Mouse (Mus musculus) ES-Bruce4 (cell line): ENCODE results near the gene Racgap1. TPM values are rescaled to one million over a fixed set of nuclear protein-coding genes. Genes with fewer than 3 reads are reported as not detected.

Experiments
- H3K27ac ChIP-seq: 2 replicates; pipeline ENCODE4 v1.5.1; 2012; ENCODE audit warnings: low read length, inconsistent platforms; ENCODE audit not compliant: insufficient read depth
- H3K27me3 ChIP-seq: 2 replicates; pipeline ENCODE4 v1.6.1; 2012; ENCODE audit warnings: mild to moderate bottlenecking, low read length, inconsistent platforms; ENCODE audit not compliant: control insufficient read depth, poor library complexity, insufficient read depth, severe bottlenecking
- H3K36me3 ChIP-seq: 2 replicates; pipeline ENCODE4 v1.6.1; 2012; ENCODE audit warnings: inconsistent platforms, mild to moderate bottlenecking, low read length, moderate library complexity; ENCODE audit not compliant: control insufficient read depth, poor library complexity, insufficient read depth, severe bottlenecking
- H3K4me1 ChIP-seq: one replicate; pipeline ENCODE4 v1.8.1; 2011; ENCODE audit warnings: low read length; ENCODE audit not compliant: control insufficient read depth, insufficient read depth
- H3K4me3 ChIP-seq: 2 replicates; pipeline ENCODE4 v1.5.1; 2011; ENCODE audit warnings: low read depth, mild to moderate bottlenecking, low read length
- H3K9ac ChIP-seq: 2 replicates; pipeline ENCODE4 v1.6.1; 2012; ENCODE audit warnings: low read depth, mild to moderate bottlenecking, inconsistent platforms; ENCODE audit not compliant: poor library complexity, severe bottlenecking
- H3K9me3 ChIP-seq: replicated peaks from 2 replicates; pipeline ENCODE4 v1.6.1; 2012; ENCODE audit warnings: mild to moderate bottlenecking, low read length, inconsistent platforms; ENCODE audit not compliant: control insufficient read depth, poor library complexity, insufficient read depth, severe bottlenecking
- CTCF ChIP-seq: IDR thresholded peaks from one replicate; pipeline ENCODE4 v1.8.1; 2011; ENCODE audit warnings: low read depth, low read length
- EP300 ChIP-seq: IDR thresholded peaks from 2 replicates; pipeline ENCODE4 v1.6.1; 2011; ENCODE audit warnings: low read depth, low read length; ENCODE audit not compliant: insufficient read depth
- POLR2A ChIP-seq: IDR thresholded peaks from one replicate; pipeline ENCODE4 v1.8.1; 2011; ENCODE audit warnings: low read length; ENCODE audit not compliant: insufficient read depth
- polyA plus RNA-seq: library from polyadenylated mRNA; stranded (reverse); fragments of >200 nt; gene quantifications from 2 replicates; pipeline ENCODE4 v1.2.4, GENCODE M21; 2011; ENCODE audit warnings: low read depth; ENCODE audit not compliant: missing spikeins, insufficient read depth, insufficient read length

The Racgap1 gene
- polyA plus RNA-seq, 1 experiment: 122 TPM

GRCm38 (mm10) chr15:99661121-99661830 lies 9.8 kb upstream of the Racgap1 start:
- peaks cover 7% of the 10 kb centered on the region for H3K4me1 ChIP-seq
- TF ChIP-seq EP300: no peak
- TF ChIP-seq CTCF: no peak
- TF ChIP-seq POLR2A: no peak
- H3K4me3 ChIP-seq: peak overlapping the region; percentile 30
- H3K36me3 ChIP-seq: no peaks in the 10 kb centered on the region
- no peaks in the 10 kb centered on the region for H3K27me3 ChIP-seq
- no peak overlapping the region for H3K9ac ChIP-seq
- no peaks in the 10 kb centered on the region for H3K9me3 ChIP-seq
- no peak overlapping the region for H3K27ac ChIP-seq

DNA sequence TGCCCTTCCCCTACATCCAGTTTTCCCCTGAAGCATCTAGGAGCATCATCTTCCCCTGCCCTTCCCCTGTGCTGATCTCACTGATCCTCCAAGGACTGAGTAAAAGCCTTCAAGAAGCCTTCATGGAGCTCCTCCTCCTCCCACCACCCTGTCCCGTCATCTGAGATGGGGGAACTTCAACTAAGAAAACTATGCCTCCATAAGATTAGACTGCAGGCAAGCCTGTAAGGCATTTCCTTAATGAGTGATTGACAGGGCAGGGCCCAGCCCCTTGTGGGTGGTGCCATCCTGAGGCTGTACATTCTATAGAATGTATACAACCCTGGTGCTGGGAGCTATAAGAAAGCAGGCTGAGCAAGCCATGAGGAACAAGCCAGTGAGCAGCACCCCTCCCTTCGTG lies 7.0 kb upstream of the Racgap1 start:
- Histone ChIP-seq H3K36me3 (no peaks in the 10 kb centered on the region), H3K4me1 (peaks cover 7% of the 10 kb centered on the region), H3K27me3 (no peaks in the 10 kb centered on the region), H3K27ac (no peak overlapping the region), H3K4me3 (no peak overlapping the region), H3K9me3 (no peaks in the 10 kb centered on the region), H3K9ac (no peak overlapping the region)
- no peak for TF ChIP-seq EP300
- no peak for TF ChIP-seq CTCF
- no peak for TF ChIP-seq POLR2A

- H3K9me3 ChIP-seq: no peaks in the 10 kb centered on the region
- H3K36me3 ChIP-seq: no peaks in the 10 kb centered on the region
- H3K27ac ChIP-seq: no peak overlapping the region
- no peaks in the 10 kb centered on the region for H3K27me3 ChIP-seq
- TF ChIP-seq CTCF: no peak
- TF ChIP-seq POLR2A: no peak
- no peak for TF ChIP-seq EP300
- no peak overlapping the region for H3K9ac ChIP-seq
- peaks cover 9% of the 10 kb centered on the region for H3K4me1 ChIP-seq
- no peak overlapping the region for H3K4me3 ChIP-seq
Measured at GRCm38 (mm10) chr15:99655956-99656355, 4.5 kb upstream of the Racgap1 start.

DNA sequence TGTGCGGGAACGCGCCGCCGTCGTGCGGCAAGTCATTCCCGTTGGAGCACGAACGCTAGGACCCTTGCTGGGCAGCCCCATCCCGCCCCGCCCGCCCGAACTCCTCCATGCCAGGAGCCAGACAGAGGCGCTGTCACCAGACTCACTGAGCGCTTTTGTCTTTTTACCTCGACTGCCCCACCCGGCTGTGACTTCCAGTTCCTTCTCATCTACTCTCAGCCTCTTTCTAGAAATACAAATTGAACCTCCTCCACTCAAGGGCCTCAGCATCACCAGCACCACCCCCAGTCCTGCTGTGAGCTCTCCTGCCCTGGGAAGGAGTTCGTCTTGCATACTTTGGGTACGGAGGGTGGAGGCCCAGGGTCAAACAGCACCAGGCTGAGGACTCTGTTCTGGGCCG lies 2.4 kb upstream of the Racgap1 start:
- TF ChIP-seq CTCF (no peak), POLR2A (no peak), EP300 (no peak)
- Histone ChIP-seq H3K4me1 (peaks cover 9% of the 10 kb centered on the region), H3K9me3 (no peaks in the 10 kb centered on the region), H3K9ac (peak overlapping the region; percentile 38), H3K27me3 (no peaks in the 10 kb centered on the region), H3K36me3 (0 out of 2 replicates have a peak, but pooled peaks cover 3% of the 10 kb centered on the region), H3K4me3 (peak overlapping the region; percentile 71), H3K27ac (peak overlapping the region; percentile 18)

DNA sequence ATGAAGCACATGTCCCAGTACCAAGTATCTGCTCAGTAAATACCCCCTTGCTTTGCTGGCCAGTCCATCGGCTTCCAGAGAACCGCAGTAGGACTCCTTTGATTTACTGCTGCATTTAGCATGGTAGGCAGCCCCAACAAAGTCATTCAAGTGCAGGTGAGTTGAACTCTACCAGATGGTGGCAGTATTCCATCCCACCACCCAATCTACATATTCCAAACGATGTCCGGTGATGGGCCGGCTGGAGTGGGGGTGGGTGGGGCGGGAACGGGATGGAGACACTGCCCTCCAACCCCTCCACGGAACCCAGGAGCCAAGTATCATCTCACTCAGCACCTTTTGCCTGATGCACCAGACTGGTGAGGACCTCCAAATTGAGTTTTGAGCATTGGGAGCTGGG lies 1.8 kb upstream of the Racgap1 start:
- Histone ChIP-seq H3K27ac (peak overlapping the region; percentile 18), H3K4me1 (peaks cover 5% of the 10 kb centered on the region), H3K4me3 (peak overlapping the region; percentile 71), H3K36me3 (0 out of 2 replicates have a peak, but pooled peaks cover 3% of the 10 kb centered on the region), H3K9ac (peak overlapping the region; percentile 38), H3K27me3 (no peaks in the 10 kb centered on the region), H3K9me3 (no peaks in the 10 kb centered on the region)
- TF ChIP-seq EP300 (no peak), CTCF (no peak), POLR2A (no peak)

- H3K4me3 ChIP-seq: no peak overlapping the region
- TF ChIP-seq POLR2A (no peak), EP300 (no peak), CTCF (no peak)
- H3K4me1 ChIP-seq: peaks cover 2% of the 10 kb centered on the region
- peak overlapping the region; percentile 38 for H3K9ac ChIP-seq
- H3K36me3 ChIP-seq: 0 out of 2 replicates have a peak, but pooled peaks cover 3% of the 10 kb centered on the region
- H3K27me3 ChIP-seq: no peaks in the 10 kb centered on the region
- peak overlapping the region; percentile 60 for H3K27ac ChIP-seq
- no peaks in the 10 kb centered on the region for H3K9me3 ChIP-seq
Measured at GRCm38 (mm10) chr15:99651984-99652872, 772 bp upstream of the Racgap1 start.
